Mouse (Mus musculus) adrenal gland, adult 18-20 months (tissue): ENCODE measurements at regions not wholly inside any gene's neighbourhood (a gene's known extent, or its start where the extent isn't known, plus 50 kb on each side); places are given as distances from the start of the nearest gene placed in this dataset.

ENCODE experiments used
- DNase-seq, 2 experiments: peaks; one replicate each; pipeline ENCODE4 v3.0.0; 2021 to 2022; ENCODE audit warnings: low spot score in 2 of 2

DNA sequence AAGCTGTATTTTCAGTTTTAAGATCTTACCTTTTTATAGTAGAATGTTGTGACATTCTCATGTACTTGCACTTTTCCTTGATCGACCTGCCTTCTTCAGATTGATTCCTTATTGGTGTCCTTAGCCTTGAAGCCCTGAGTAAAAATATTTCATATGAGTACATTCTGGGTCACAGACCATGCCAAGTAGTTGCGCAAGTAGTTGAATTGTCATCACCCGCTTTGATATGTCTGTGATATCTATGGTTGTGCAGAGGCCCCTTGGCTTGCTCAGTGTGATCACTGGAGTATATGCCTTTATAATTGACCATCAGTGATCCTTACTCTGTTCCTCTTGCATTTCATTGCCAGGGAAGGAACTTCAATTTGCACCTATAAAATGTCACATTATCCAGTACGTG, 131.1 kb upstream of the Reg3g start:
- DNase-seq, result peak in 1 of 2 experiments; percentile 35

DNA sequence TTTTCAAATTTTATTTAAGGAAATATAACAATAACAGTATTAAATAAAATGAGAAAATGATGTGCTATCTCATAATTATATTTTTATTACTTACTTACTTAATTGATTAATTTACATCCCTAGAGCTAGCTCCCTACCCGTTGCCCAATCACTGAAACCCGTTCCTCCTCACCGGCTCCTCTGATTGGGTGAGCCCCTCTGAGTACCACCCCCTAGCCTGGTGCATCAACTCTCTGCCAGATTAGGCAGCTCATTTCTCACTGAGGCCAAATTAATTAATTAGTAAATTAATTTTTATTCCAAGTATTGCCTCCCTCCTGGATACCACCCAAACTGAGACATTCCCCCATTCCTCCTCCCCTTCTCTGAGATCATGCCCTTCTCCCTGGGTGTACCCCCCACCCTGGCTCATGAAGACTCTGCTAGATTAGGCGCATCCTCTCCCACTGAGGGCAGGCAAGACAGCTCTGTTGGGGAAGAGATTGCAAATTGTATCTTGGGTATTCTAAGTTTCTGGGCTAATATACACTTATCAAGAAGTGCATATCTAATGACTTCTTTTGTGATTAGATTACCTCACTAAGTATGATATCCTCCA, 101.4 kb upstream of the Reg3g start:
- no peak for DNase-seq

DNA sequence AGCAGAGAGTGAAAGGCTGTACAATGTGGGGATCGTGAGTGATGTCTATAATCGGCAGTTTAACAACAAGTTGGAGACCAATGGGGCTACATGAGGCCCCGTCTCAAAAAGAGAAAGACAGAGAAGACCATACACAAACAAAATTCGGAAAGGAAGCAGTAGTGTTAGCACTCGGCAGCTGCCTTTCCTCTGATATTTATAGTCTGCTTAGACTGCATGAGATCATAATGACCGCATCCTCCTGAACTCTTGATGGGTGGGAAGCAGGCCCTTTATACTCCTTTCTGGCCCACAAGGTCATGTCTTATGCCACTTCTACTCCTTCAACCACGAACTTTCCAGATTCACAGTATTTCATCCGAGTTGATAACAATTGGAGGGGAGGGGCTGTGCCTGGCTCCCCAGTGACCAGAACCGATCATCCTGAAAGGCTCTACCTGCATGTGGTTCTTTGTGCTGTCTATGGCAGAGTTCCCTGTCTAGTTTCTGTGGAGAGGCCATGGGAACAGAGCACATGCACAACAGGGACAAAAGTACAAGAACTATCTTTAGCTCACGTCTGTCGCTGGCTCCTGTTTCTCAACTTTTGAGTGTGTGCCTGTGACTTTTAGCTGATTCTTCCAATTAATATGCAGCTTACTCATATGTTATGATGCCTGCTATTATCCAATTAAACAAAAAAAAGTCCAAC, 84.5 kb upstream of the Reg3g start:
- DNase-seq, result no peak

DNA sequence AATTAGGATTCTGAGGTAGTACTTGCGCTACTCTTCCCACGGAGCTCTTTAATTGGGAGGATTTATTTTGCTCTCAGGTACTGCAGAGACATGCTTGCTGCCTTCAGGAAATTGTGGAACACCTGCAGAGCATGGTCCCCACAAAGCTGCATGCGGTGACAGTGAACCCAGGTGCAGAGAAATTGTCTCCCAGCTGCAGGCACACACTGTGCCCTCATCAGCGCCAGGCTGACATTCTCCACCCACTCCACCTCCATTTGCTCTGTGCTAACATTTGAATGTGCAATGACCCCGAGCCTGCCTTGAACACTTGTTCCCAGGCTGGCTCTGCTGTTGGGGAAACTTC, 83.7 kb upstream of the Reg3g start:
- no peak for DNase-seq

DNA sequence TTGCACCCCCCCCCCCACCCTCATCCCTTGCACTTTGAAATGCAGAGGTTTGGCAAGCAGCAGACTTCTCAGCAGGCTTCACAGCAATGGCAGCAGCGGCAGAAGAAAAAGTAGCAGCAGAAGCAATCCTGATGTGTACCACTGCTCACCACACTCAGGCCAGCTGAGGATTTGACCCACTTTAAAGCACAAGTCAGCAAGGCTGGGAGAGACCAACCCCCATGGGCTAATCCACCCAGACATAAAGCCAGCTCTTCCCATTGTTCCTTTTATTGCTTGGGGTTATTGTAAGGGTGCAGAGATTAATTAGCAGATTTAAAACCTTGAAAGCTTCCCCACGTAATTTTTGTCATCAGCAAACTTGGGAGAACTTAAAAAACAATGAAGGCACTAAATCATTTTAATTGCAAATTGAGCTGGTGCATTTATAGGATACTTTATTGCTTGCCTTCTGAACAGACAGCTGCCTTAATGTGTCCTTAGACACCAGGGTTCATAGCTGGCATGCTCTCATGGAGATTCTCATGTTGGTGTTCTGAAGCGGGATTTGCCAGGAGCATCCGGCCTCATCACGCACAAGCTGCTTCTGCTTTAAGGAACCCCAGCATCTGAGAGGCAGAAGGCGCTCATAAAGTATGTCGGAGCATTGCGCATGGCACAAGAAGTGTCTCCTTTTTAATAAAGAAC, 83.1 kb upstream of the Reg3g start:
- no peak for DNase-seq

DNA sequence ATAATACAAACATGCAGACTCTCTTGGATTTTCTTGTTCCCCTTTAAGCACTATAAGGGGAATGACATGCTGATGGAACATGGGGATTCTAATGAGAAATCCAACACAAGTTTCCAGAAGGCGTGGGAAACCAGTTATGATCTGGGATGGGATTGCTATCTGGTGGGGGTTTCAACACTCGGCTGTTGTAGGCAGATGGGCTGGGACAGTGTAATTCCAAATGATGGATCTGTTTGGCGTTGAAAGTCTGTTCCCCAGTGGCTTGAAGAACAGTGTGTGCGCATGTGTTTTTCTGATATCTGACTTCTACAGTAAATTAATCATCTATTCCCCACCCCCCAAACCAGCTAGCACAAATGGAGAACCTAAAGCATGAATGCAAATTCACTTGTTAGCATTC, 79.8 kb upstream of the Reg3g start:
- no peak for DNase-seq

DNA sequence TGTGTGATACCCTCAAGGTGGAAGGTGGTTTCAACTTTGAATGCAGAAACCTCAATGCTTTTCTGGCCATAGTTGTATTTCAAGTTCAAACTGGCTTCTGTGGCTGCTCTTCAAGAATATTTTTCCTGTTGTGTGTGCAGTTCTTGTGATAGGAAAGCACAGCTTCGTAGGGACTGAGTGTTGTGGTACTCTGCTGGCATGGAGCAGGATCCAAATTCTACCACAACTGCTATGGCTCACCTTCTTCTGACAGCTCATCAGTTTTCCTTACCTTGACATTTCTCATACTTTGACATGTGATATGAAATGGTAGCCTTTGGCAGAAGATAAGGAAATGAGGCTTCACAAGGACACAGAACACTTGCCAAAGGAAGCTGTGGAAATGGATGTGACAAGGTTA, 79.0 kb upstream of the Reg3g start:
- no peak for DNase-seq

DNA sequence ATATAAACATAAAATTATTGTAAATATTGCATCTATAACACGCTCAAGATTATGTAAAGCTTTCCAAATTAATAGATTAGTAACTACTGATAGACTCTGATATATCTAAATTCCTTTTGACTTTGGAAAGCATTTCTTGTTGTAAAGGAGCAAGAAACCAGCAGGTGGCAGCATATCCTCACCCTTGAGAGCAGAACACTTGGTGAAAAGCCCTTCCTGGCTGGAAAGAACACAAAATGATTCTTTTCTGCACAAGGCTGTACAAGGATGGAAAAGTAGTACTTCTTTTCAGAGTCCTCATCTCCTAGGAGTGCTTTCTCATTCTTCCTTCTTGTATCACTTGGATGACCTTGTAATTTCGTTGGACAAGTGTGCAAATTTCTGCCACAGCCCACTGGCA, 75.6 kb upstream of the Reg3g start:
- DNase-seq, result peak; percentile 45 to 66

DNA sequence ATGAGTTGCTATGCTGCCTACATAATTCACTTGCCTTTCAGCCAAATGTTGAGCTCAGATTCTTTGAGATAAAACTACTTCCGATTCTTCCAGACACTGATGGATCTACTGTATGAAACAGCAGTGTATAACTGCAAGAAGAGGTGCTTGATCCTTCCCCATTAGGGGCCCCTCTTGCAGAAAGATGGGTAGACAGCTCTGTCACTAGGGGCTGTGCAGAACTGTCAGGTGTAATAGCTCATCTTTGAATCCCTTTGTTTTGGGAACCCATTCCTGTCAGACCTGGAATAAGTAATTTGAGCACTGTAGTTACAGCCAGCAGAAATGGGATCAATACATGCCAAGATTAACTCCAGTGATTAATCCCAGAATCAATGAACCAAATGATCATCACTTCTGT, 68.8 kb upstream of the Reg3g start:
- no peak for DNase-seq

DNA sequence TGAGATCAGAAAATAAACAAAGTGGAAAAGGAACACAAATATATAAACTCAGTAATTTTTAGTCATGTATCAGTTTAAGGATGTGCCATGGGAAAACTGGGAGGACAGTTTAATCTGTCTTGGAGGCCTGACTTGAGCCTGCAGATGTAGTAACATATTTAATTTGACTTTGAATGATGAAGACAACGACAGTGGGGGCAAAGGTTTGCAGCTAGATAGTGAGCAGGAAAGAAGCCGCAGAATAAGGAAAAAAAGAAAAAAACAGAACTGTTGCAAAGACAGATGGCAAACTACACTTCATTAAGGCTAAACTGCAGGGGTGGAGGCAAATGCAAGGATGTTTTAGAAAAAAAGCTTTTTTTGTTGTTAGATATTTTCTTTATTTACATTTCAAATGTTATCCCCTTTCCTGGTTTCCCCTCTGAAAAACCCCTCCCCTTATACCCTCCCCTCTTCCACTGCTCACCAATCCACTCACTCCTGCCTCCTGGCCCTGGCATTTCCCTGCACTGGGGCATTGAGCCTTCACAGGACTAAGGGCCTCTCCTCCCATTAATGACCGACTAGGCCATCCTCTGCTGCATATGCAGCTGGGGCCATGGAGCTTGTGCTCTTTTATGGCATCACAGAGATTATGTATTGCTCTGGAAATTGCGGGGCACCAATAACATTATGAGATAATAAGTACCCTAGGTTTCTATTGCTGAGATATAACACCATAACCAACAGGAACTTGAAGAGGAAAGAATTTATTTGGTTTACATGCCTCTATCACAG, 58.5 kb upstream of the Reg3g start:
- DNase-seq, result no peak
